Mouse (Mus musculus) embryonic facial prominence, embryonic 14.5 days (tissue): ENCODE data around the gene Atmin. TPM values are rescaled to one million over a fixed set of nuclear protein-coding genes. Genes with fewer than 3 reads are reported as not detected.
A peak's percentile ranks its signal among the peaks of the same experiment; 100 is the strongest.

Source experiments
- ATAC-seq: fragments of 200-750 bp; cut with Nextera tagmentation; 2 replicates; pipeline ENCODE4 v1.8.0; 2017; ENCODE audit warnings: low read depth, moderate number of reproducible peaks, moderate TSS enrichment
- DNase-seq: peaks from one replicate; pipeline ENCODE4 v3.0.0-alpha.2; 2015; ENCODE audit warnings: low spot score
- H3K27ac ChIP-seq: fragments of 300-500 bp; sonication (generic); replicated peaks from 2 replicates; pipeline ENCODE4 v1.5.1; 2014; ENCODE audit warnings: low read depth, mild to moderate bottlenecking, low read length, moderate library complexity
- H3K27me3 ChIP-seq: fragments of 300-500 bp; sonication (generic); replicated peaks from 2 replicates; pipeline ENCODE4 v1.6.1; 2014; ENCODE audit warnings: low read length; ENCODE audit not compliant: control insufficient read depth, insufficient read depth
- H3K36me3 ChIP-seq: fragments of 300-500 bp; sonication (generic); 2 replicates; pipeline ENCODE4 v1.6.1; 2014; ENCODE audit warnings: low read length, mixed read lengths; ENCODE audit not compliant: control insufficient read depth, insufficient read depth
- H3K4me1 ChIP-seq: fragments of 300-500 bp; sonication (generic); 2 replicates; pipeline ENCODE4 v1.6.1; 2014; ENCODE audit warnings: antibody characterized with exemption, low read length; ENCODE audit not compliant: control insufficient read depth, insufficient read depth
- H3K4me2 ChIP-seq: fragments of 300-500 bp; sonication (generic); 2 replicates; pipeline ENCODE4 v1.6.1; 2014; ENCODE audit warnings: low read depth, mild to moderate bottlenecking, low read length, moderate library complexity, mixed read lengths
- H3K4me3 ChIP-seq: fragments of 300-500 bp; sonication (generic); 2 replicates; pipeline ENCODE4 v1.5.1; 2014; ENCODE audit warnings: low read depth, mild to moderate bottlenecking, low read length
- H3K9ac ChIP-seq: fragments of 300-500 bp; sonication (generic); 2 replicates; pipeline ENCODE4 v1.6.1; 2014; ENCODE audit warnings: low read depth, mild to moderate bottlenecking, low read length, moderate library complexity, mixed read lengths
- H3K9me3 ChIP-seq: fragments of 300-500 bp; sonication (generic); 2 replicates; pipeline ENCODE4 v1.6.1; 2016; ENCODE audit warnings: low read length; ENCODE audit not compliant: control insufficient read depth
- WGBS: fragments of 180-500 bp; shearing (Covaris S2); extraction: QIAGEN DNeasy Blood & Tissue Kit; methylation state at CpG from one replicate; pipeline ENCODE4 v1.1.7; 2014; 5-methylcytosine and 5-hydroxymethylcytosine counted together
- polyA plus RNA-seq: library from polyadenylated mRNA; unstranded; fragments of >200 nt; fragmentation: Nextera tagmentation; extraction: Ambion mirVana; gene quantifications from 2 replicates; pipeline ENCODE4 v1.2.1, GENCODE M21; 2014

Atmin gene
- polyA plus RNA-seq, 1 experiment from 2014 or later: 12.7 TPM

GRCm38 (mm10) chr8:116944385-116944696 is 1.1 kb downstream of the Atmin start:
- no peak overlapping the region for H3K27ac ChIP-seq
- H3K9ac ChIP-seq: peak overlapping the region; percentile 89; the same call in 1 of the 2 replicates
- DNase-seq (no peak), ATAC-seq (no peak)
- no peaks in the 10 kb centered on the region for H3K27me3 ChIP-seq
- 2% methylated on average over 4 of the region's 4 CpGs for WGBS
- peak overlapping the region; percentile 88 for H3K4me3 ChIP-seq
- peak overlapping the region; percentile 85 for H3K4me2 ChIP-seq
- H3K9me3 ChIP-seq: no peaks in the 10 kb centered on the region
- 0 out of 2 replicates have a peak, but pooled peaks cover 6% of the 10 kb centered on the region for H3K4me1 ChIP-seq
- H3K36me3 ChIP-seq: peaks cover 9% of the 10 kb centered on the region; the same call in 1 of the 2 replicates

- Histone ChIP-seq H3K36me3 (0 out of 2 replicates have a peak, but pooled peaks cover 9% of the 10 kb centered on the region), H3K9me3 (no peaks in the 10 kb centered on the region), H3K4me1 (0 out of 2 replicates have a peak, but pooled peaks cover 6% of the 10 kb centered on the region), H3K4me2 (no peak overlapping the region), H3K27me3 (no peaks in the 10 kb centered on the region), H3K9ac (no peak overlapping the region), H3K4me3 (no peak overlapping the region), H3K27ac (no peak overlapping the region)
- ATAC-seq (no peak), DNase-seq (no peak)
- WGBS: 76% methylated on average over 9 of the region's 9 CpGs
Observed at GRCm38 (mm10) chr8:116945169-116945910, 2.1 kb downstream of the Atmin start.

DNA sequence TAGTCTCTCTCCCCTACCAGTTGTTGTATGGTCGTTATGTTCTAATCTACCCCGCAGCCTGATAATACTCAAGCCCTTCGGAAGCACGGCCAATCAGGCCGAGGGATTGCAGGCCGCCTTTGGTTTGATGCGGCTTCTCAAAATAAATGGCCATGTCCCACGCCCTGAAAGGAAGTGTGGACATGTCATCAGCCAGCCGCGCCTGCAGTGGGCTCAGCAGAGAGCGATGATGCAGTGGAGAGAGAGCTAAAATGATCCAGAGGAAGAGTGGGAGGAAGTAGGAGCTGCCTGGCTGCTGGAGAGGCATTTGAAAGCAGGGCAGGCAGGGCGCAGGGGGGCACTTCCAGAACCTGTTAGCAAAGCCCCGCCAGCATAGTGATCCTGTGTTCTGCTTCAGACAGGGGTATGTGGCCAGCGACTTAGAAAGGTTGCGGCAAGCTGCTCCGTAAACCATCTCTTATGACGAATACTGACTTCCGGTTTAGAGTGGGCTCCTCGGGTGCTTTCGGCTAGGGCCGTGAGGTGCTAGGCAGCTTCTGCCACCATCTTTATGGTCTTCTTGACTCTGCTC is 3.2 kb downstream of the Atmin start:
- Histone ChIP-seq H3K9ac (no peak overlapping the region), H3K27ac (no peak overlapping the region), H3K4me2 (no peak overlapping the region), H3K36me3 (no peaks in the 10 kb centered on the region), H3K4me3 (no peak overlapping the region), H3K9me3 (no peaks in the 10 kb centered on the region), H3K4me1 (0 out of 2 replicates have a peak, but pooled peaks cover 6% of the 10 kb centered on the region), H3K27me3 (no peaks in the 10 kb centered on the region)
- 75% methylated on average over 21 of the region's 21 CpGs for WGBS
- ATAC-seq: no peak
- no peak for DNase-seq

DNA sequence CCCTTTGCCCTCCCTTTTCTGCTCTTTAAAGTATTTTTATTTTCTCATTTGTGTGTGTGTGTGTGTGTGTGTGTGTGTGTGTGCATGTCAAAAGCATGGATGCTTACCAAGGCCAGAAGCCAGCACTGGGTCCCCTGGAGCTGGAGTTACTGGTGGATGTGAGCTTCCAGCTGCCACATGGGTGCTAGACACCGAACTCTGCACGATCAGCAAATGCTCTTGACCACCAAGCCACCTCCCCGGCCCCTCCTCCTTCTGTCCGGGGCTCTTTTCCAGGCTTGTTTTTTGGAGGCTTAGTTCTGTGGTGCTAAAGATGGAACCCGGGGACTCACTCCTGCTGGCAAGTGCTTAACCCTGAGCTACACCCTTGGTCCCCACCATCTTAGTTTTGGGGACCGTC is 3.7 kb downstream of the Atmin start:
- DNase-seq: no peak
- H3K4me1 ChIP-seq: 0 out of 2 replicates have a peak, but pooled peaks cover 6% of the 10 kb centered on the region
- no peak for ATAC-seq
- WGBS: 87% methylated on average over 6 of the region's 6 CpGs
- H3K4me2 ChIP-seq: no peak overlapping the region
- no peak overlapping the region for H3K4me3 ChIP-seq
- no peak overlapping the region for H3K27ac ChIP-seq
- no peaks in the 10 kb centered on the region for H3K27me3 ChIP-seq
- H3K36me3 ChIP-seq: no peaks in the 10 kb centered on the region
- no peaks in the 10 kb centered on the region for H3K9me3 ChIP-seq
- no peak overlapping the region for H3K9ac ChIP-seq

DNA sequence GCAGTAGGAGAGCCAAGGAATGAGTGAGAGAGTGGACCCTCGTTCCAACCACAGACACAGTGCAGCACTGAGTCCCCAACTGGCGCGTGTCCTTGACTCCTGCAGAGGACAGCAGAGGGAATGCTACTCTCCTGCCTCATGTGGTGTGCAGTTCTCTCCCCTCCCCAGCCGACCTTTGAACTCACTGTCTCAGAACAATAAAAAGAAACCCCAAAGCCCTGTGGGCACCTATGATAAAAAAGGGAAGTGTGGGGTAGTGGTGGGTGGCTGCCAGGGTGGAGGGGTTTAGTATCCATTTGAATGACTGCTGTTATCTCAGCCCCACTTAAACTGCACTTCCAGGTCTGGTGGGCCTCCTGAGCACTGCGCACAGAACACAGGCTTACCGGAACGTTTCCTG is 4.4 kb downstream of the Atmin start:
- Histone ChIP-seq H3K4me3 (no peak overlapping the region), H3K9me3 (no peaks in the 10 kb centered on the region), H3K4me1 (0 out of 2 replicates have a peak, but pooled peaks cover 6% of the 10 kb centered on the region), H3K27ac (no peak overlapping the region), H3K27me3 (no peaks in the 10 kb centered on the region), H3K4me2 (no peak overlapping the region), H3K36me3 (no peaks in the 10 kb centered on the region), H3K9ac (no peak overlapping the region)
- DNase-seq: no peak
- ATAC-seq: no peak
- 92% methylated on average over 7 of the region's 7 CpGs for WGBS

DNA sequence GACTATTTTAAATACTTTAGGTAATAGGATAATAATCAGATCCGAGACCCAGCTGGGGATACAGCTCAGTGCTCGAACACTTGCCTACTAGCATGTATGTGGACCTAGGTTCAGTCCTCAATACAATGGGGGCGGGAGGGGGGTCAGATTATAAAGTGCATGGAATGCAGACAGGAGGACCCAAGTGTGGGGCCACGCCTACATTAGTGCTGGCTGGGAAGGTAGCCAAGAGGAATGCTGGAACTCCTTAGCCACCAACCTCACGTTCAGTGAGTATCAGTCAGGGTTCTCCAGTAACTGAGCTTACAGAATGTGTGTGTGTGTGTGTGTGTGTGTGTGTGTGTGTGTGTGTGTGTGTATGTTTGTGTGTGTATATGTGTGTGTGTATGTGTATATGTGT is 8.2 kb downstream of the Atmin start:
- H3K4me3 ChIP-seq: no peak overlapping the region
- no peaks in the 10 kb centered on the region for H3K9me3 ChIP-seq
- H3K4me1 ChIP-seq: no peaks in the 10 kb centered on the region
- H3K27ac ChIP-seq: no peak overlapping the region
- WGBS: 43% methylated on average over 5 of the region's 5 CpGs
- peaks cover 35% of the 10 kb centered on the region for H3K36me3 ChIP-seq
- peak; percentile 78 for DNase-seq
- no peaks in the 10 kb centered on the region for H3K27me3 ChIP-seq
- H3K9ac ChIP-seq: no peak overlapping the region
- ATAC-seq: peak; percentile 69; the same call in 1 of the 2 replicates
- no peak overlapping the region for H3K4me2 ChIP-seq

DNA sequence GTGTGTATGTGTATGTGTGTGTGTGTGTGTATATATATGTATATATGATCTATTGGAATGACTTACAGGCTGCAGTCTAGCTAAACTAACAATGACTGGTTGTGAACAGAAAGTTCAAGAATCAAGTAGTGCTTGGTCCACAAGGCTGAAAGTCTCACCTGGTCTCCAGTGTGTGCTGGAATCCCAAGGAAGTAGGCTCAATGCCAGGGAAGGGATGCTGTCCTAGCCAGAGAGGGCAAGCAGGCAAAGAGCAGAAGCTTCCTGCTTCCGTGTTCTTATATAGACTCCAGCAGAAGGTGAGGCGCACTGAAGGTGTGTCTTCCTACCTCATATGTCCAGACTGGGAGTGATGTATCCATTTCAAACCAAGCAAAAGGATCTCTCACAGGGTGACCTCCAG is 8.6 kb downstream of the Atmin start:
- 85% methylated on average over 2 of the region's 2 CpGs for WGBS
- no peaks in the 10 kb centered on the region for H3K4me1 ChIP-seq
- ATAC-seq: no peak

DNA sequence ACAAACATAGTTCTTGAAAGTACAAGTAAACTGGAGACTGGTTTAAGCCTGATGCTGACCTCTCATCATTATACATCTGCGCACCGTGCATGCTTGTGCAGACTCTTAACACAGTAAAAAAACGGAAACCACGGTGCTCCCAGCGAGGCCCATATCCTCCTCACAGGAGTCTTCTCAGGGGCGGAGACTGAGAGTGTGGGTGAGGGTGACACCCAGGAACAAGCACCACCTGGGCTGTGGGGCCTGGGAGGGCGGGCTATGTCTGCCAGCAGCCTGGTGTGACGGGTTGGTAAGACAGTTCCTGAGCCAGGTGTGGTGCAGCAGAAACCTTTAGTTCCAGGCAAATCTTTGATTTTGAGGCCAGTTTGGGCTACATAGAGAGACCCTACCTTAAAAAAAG is 9.2 kb downstream of the Atmin start:
- no peak overlapping the region for H3K9ac ChIP-seq
- H3K27ac ChIP-seq: no peak overlapping the region
- no peaks in the 10 kb centered on the region for H3K9me3 ChIP-seq
- WGBS: 88% methylated on average over 8 of the region's 8 CpGs
- ATAC-seq (no peak), DNase-seq (no peak)
- no peaks in the 10 kb centered on the region for H3K27me3 ChIP-seq
- no peak overlapping the region for H3K4me3 ChIP-seq
- peaks cover 45% of the 10 kb centered on the region for H3K36me3 ChIP-seq
- no peak overlapping the region for H3K4me2 ChIP-seq
- H3K4me1 ChIP-seq: no peaks in the 10 kb centered on the region

More for the DNA sequence above, 8.6 kb downstream of the Atmin start:
- DNase-seq: no peak
- no peak overlapping the region for H3K4me3 ChIP-seq
- no peak overlapping the region for H3K9ac ChIP-seq
- no peaks in the 10 kb centered on the region for H3K9me3 ChIP-seq
- no peak overlapping the region for H3K27ac ChIP-seq
- no peak overlapping the region for H3K4me2 ChIP-seq
- H3K27me3 ChIP-seq: no peaks in the 10 kb centered on the region
- peaks cover 39% of the 10 kb centered on the region for H3K36me3 ChIP-seq

DNA sequence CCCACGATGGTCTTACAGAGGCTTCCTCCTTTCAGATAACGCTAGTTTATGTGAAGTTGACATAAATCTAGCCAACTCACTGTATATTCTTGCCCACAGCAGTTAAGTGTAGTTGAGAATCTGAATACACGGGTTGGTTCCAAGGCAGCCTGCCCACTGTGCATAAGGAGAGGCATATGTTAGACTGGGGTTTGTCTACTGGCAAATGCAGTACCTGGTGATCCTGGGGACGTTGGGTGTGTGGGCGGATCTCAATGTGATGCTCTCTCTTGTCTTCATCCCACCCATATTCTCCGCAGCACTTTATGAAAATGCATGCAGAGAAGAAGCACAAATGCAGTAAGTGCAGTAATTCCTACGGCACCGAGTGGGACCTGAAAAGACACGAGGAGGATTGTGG is 11.2 kb downstream of the Atmin start:
- no peak overlapping the region for H3K27ac ChIP-seq
- no peaks in the 10 kb centered on the region for H3K9me3 ChIP-seq
- H3K9ac ChIP-seq: no peak overlapping the region
- 91% methylated on average over 9 of the region's 9 CpGs for WGBS
- no peaks in the 10 kb centered on the region for H3K4me1 ChIP-seq
- no peak overlapping the region for H3K4me2 ChIP-seq
- ATAC-seq (no peak), DNase-seq (no peak)
- no peaks in the 10 kb centered on the region for H3K27me3 ChIP-seq
- peaks cover 63% of the 10 kb centered on the region for H3K36me3 ChIP-seq
- H3K4me3 ChIP-seq: no peak overlapping the region
